Mouse (Mus musculus) stomach, postnatal 0 days (tissue): ENCODE data around the gene Fgfr2.

Experiments
- CTCF ChIP-seq: IDR thresholded peaks from 2 replicates; pipeline ENCODE4 v1.5.1; 2016; ENCODE audit warnings: antibody characterized with exemption, low read depth, mild to moderate bottlenecking, moderate library complexity
- EP300 ChIP-seq: optimal IDR thresholded peaks from 2 replicates; pipeline ENCODE3; 2016; ENCODE audit warnings: antibody characterized with exemption

GRCm38 (mm10) chr7:130636902-130637301 is 2486.2 kb downstream of the Fgfr2 start:
- no peak for TF ChIP-seq CTCF
- no peak for TF ChIP-seq EP300
